Mouse (Mus musculus): ENCODE results near the gene Troap.
A peak's percentile ranks its signal among the peaks of the same experiment; 100 is the strongest.

DNA sequence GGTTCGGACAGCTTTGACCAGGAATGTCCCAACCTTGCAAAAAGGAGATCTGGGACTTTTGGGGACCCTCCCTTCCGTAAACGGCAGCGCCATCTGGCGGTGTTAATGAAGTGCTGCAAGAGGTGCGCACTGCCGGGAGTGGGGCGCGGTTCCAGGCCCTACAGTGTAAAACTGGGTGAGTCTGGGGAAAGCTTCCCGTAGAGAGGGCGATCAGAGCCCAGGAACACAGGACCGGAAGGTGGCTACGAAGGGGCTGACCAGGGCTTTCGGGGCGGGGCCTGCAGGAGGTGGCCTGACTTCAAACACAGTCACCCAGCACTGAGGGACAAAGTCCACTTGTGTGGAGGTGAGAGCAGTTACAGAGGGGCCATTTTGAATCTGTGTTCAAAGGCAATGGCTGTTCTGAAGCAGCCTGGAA lies 24.8 kb downstream of the Troap start:
- no peak; the same call in 1 of the 2 replicates for TF ChIP-seq POLR2A (IDR thresholded peaks at IDR 0.05; ENCODE audit: low read depth, low read length)
- TF ChIP-seq CTCF (IDR thresholded peaks at IDR 0.05; ENCODE audit: extremely low read depth, insufficient read length, insufficient replicate concordance, low read depth, low read length): peak; percentile 92; the same call in 1 of the 2 replicates
